Mouse (Mus musculus): ENCODE results near the gene Plscr1.

The Plscr1 gene

GRCm38 (mm10) chr9:92249447-92249852 is at the start of gene Plscr1:
Gene Plscr1 (plus strand): TSS chr9:92249750.
- DNase-seq (ENCODE audit: low read depth): peak; percentile 37

- no peak for DNase-seq (ENCODE audit: low read depth)
Observed at GRCm38 (mm10) chr9:92204397-92204796, 45.2 kb upstream of the Plscr1 start.

GRCm38 (mm10) chr9:92207307-92207706 is 42.2 kb upstream of the Plscr1 start:
- DNase-seq (ENCODE audit: low read depth): peak; percentile 80

GRCm38 (mm10) chr9:92207757-92208156 is 41.8 kb upstream of the Plscr1 start:
- DNase-seq (ENCODE audit: low read depth): peak; percentile 4

- DNase-seq (ENCODE audit: low read depth): no peak
Observed at GRCm38 (mm10) chr9:92209850-92210249, 39.7 kb upstream of the Plscr1 start.

- no peak for DNase-seq (ENCODE audit: low read depth)
Observed at GRCm38 (mm10) chr9:92210386-92210967, 39.1 kb upstream of the Plscr1 start.

GRCm38 (mm10) chr9:92211048-92211447 is 38.5 kb upstream of the Plscr1 start:
- no peak for DNase-seq (ENCODE audit: low read depth)

- peak; percentile 45 for DNase-seq (ENCODE audit: low read depth)
Observed at GRCm38 (mm10) chr9:92217484-92217883, 32.1 kb upstream of the Plscr1 start.

GRCm38 (mm10) chr9:92217896-92218295 is 31.7 kb upstream of the Plscr1 start:
- DNase-seq (ENCODE audit: low read depth): no peak

- no peak for DNase-seq (ENCODE audit: low read depth)
Observed at GRCm38 (mm10) chr9:92220151-92220550, 29.4 kb upstream of the Plscr1 start.

GRCm38 (mm10) chr9:92221480-92221879 is 28.1 kb upstream of the Plscr1 start:
- no peak for DNase-seq (ENCODE audit: low read depth)

- no peak for DNase-seq (ENCODE audit: low read depth)
Observed at GRCm38 (mm10) chr9:92224598-92225231, 24.8 kb upstream of the Plscr1 start.

- no peak for DNase-seq (ENCODE audit: low read depth)
Observed at GRCm38 (mm10) chr9:92226127-92226655, 23.4 kb upstream of the Plscr1 start.

GRCm38 (mm10) chr9:92226795-92227194 is 22.8 kb upstream of the Plscr1 start:
- DNase-seq (ENCODE audit: low read depth): no peak

- DNase-seq (ENCODE audit: low read depth): no peak
Observed at GRCm38 (mm10) chr9:92228867-92229832, 20.4 kb upstream of the Plscr1 start.

- DNase-seq (ENCODE audit: low read depth): no peak
Observed at GRCm38 (mm10) chr9:92229833-92230205, 19.7 kb upstream of the Plscr1 start.

GRCm38 (mm10) chr9:92234901-92235458 is 14.6 kb upstream of the Plscr1 start:
- no peak for DNase-seq (ENCODE audit: low read depth)

- DNase-seq (ENCODE audit: low read depth): no peak
Observed at GRCm38 (mm10) chr9:92248773-92249446, 640 bp upstream of the Plscr1 start.

GRCm38 (mm10) chr9:92249987-92250772 is 630 bp downstream of the Plscr1 start:
- peak; percentile 83 for DNase-seq (ENCODE audit: low read depth)

GRCm38 (mm10) chr9:92252718-92253117 is 3.2 kb downstream of the Plscr1 start:
- no peak for DNase-seq (ENCODE audit: low read depth)

Measured in NIH3T3 (cell line).